Mouse (Mus musculus) liver, embryonic 14.5 days (tissue): ENCODE data around the gene Rpl18.

Experiments
- CTCF ChIP-seq: IDR thresholded peaks from 2 replicates; pipeline ENCODE4 v1.5.1; 2016; ENCODE audit warnings: antibody characterized with exemption, low read depth, control low read depth
- EP300 ChIP-seq: IDR thresholded peaks from 2 replicates; pipeline ENCODE4 v1.6.1; 2016; ENCODE audit warnings: antibody characterized with exemption, low read depth

DNA sequence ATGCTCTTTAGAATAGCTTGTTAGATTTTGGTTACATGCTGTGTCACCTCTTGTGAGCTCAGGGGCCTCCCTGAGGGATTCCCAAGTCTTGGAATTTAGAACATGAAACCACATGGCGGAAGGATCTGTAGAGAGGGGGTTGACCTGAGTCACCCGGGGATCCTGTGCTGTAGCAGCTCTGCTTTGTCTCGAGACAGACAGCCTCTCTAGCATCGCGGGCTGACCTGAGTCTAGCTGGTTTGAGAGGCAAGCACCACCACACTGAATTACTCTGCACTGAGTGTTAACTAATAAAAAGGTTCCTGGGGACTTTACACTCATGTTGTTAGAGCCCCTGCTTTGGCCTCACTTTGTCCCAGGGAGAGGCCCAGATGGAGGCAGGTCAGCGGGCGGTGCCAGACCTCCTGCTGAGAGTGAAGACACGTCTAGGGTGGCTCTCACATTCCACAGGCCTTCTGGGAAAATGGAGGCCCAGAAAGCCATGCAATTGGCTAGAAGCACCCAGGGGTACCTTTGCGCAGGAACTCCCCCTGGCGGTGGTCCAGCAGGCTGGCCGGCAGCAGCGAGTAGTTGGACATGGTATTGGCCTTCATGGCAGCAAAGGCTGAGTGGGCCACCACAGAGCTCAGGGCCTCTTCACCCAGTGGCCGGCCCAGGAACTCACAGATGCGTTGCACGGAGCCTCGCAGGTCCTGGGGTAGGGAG lies 15.6 kb downstream of the Rpl18 start:
- TF ChIP-seq CTCF (peak; percentile 87), EP300 (no peak)
